Mouse (Mus musculus): Measurements from ENCODE around the gene Creg2.

GRCm38 (mm10) chr1:39590193-39590592, 61.1 kb downstream of the Creg2 start:
- TF ChIP-seq CTCF (IDR thresholded peaks at IDR 0.05) (no peak), EP300 (IDR thresholded peaks at IDR 0.05) (no peak)

Measured in lung, postnatal 0 days (tissue).